Mouse (Mus musculus): Measurements from ENCODE around the gene Srms.

The Srms gene

GRCm38 (mm10) chr2:181213021-181213445, at the start of gene Srms:
Gene Srms (minus strand): TSS chr2:181213185.
- no peaks in the 10 kb centered on the region for H3K27me3 ChIP-seq (ENCODE audit: control insufficient read depth, insufficient read depth, low read length, poor library complexity, severe bottlenecking)
- no peaks in the 10 kb centered on the region for H3K36me3 ChIP-seq (ENCODE audit: control insufficient read depth, insufficient read depth, low read length, poor library complexity, severe bottlenecking)
- peak; percentile 49 for DNase-seq (ENCODE audit: low read depth, low spot score)

GRCm38 (mm10) chr2:181253248-181253647, 40.3 kb upstream of the Srms start:
- Histone ChIP-seq H3K36me3 (ENCODE audit: control insufficient read depth, insufficient read depth, low read length, poor library complexity, severe bottlenecking) (peaks cover 5% of the 10 kb centered on the region), H3K27me3 (ENCODE audit: control insufficient read depth, insufficient read depth, low read length, poor library complexity, severe bottlenecking) (no peaks in the 10 kb centered on the region)
- DNase-seq (ENCODE audit: low read depth, low spot score) = no peak

GRCm38 (mm10) chr2:181251841-181252240, 38.9 kb upstream of the Srms start:
- peaks cover 5% of the 10 kb centered on the region for H3K36me3 ChIP-seq (ENCODE audit: control insufficient read depth, insufficient read depth, low read length, poor library complexity, severe bottlenecking)
- no peak for DNase-seq (ENCODE audit: low read depth, low spot score)

GRCm38 (mm10) chr2:181249217-181249616, 36.2 kb upstream of the Srms start:
- Histone ChIP-seq H3K36me3 (ENCODE audit: control insufficient read depth, insufficient read depth, low read length, poor library complexity, severe bottlenecking) (no peaks in the 10 kb centered on the region; the same call in none of the 2 replicates), H3K27me3 (ENCODE audit: control insufficient read depth, insufficient read depth, low read length, poor library complexity, severe bottlenecking) (no peaks in the 10 kb centered on the region)
- DNase-seq (ENCODE audit: low read depth, low spot score) = no peak

More at GRCm38 (mm10) chr2:181251841-181252240, 38.9 kb upstream of the Srms start:
- no peaks in the 10 kb centered on the region for H3K27me3 ChIP-seq (ENCODE audit: control insufficient read depth, insufficient read depth, low read length, poor library complexity, severe bottlenecking)

GRCm38 (mm10) chr2:181245031-181245430, 32.0 kb upstream of the Srms start:
- no peak for DNase-seq (ENCODE audit: low read depth, low spot score)
- Histone ChIP-seq H3K27me3 (ENCODE audit: control insufficient read depth, insufficient read depth, low read length, poor library complexity, severe bottlenecking) (no peaks in the 10 kb centered on the region), H3K36me3 (ENCODE audit: control insufficient read depth, insufficient read depth, low read length, poor library complexity, severe bottlenecking) (no peaks in the 10 kb centered on the region; the same call in none of the 2 replicates)

- peak; percentile 52 for DNase-seq (ENCODE audit: low read depth, low spot score)
- H3K27me3 ChIP-seq (ENCODE audit: control insufficient read depth, insufficient read depth, low read length, poor library complexity, severe bottlenecking) = no peaks in the 10 kb centered on the region
- no peaks in the 10 kb centered on the region; the same call in 1 of the 2 replicates for H3K36me3 ChIP-seq (ENCODE audit: control insufficient read depth, insufficient read depth, low read length, poor library complexity, severe bottlenecking)
Observed at GRCm38 (mm10) chr2:181243706-181244394, 30.9 kb upstream of the Srms start.

- H3K36me3 ChIP-seq (ENCODE audit: control insufficient read depth, insufficient read depth, low read length, poor library complexity, severe bottlenecking) = peaks cover 9% of the 10 kb centered on the region
- DNase-seq (ENCODE audit: low read depth, low spot score) = no peak
- no peaks in the 10 kb centered on the region for H3K27me3 ChIP-seq (ENCODE audit: control insufficient read depth, insufficient read depth, low read length, poor library complexity, severe bottlenecking)
Observed at GRCm38 (mm10) chr2:181242314-181242665, 29.3 kb upstream of the Srms start.

- peak; percentile 88 for DNase-seq (ENCODE audit: low read depth, low spot score)
- H3K27me3 ChIP-seq (ENCODE audit: control insufficient read depth, insufficient read depth, low read length, poor library complexity, severe bottlenecking) = no peaks in the 10 kb centered on the region
- peaks cover 9% of the 10 kb centered on the region for H3K36me3 ChIP-seq (ENCODE audit: control insufficient read depth, insufficient read depth, low read length, poor library complexity, severe bottlenecking)
Observed at GRCm38 (mm10) chr2:181241602-181242313, 28.8 kb upstream of the Srms start, which contains the start of gene Helz2. Gene Helz2 (minus strand): TSS chr2:181242027.

- no peaks in the 10 kb centered on the region for H3K27me3 ChIP-seq (ENCODE audit: control insufficient read depth, insufficient read depth, low read length, poor library complexity, severe bottlenecking)
- DNase-seq (ENCODE audit: low read depth, low spot score) = no peak
- H3K36me3 ChIP-seq (ENCODE audit: control insufficient read depth, insufficient read depth, low read length, poor library complexity, severe bottlenecking) = peaks cover 12% of the 10 kb centered on the region
Observed at GRCm38 (mm10) chr2:181240806-181241440, 27.9 kb upstream of the Srms start.

- peaks cover 21% of the 10 kb centered on the region for H3K36me3 ChIP-seq (ENCODE audit: control insufficient read depth, insufficient read depth, low read length, poor library complexity, severe bottlenecking)
- no peaks in the 10 kb centered on the region for H3K27me3 ChIP-seq (ENCODE audit: control insufficient read depth, insufficient read depth, low read length, poor library complexity, severe bottlenecking)
- peak; percentile 35 for DNase-seq (ENCODE audit: low read depth, low spot score)
Observed at GRCm38 (mm10) chr2:181239261-181239660, 26.3 kb upstream of the Srms start.

- peak; percentile 65 for DNase-seq (ENCODE audit: low read depth, low spot score)
- H3K36me3 ChIP-seq (ENCODE audit: control insufficient read depth, insufficient read depth, low read length, poor library complexity, severe bottlenecking) = peaks cover 25% of the 10 kb centered on the region
- no peaks in the 10 kb centered on the region for H3K27me3 ChIP-seq (ENCODE audit: control insufficient read depth, insufficient read depth, low read length, poor library complexity, severe bottlenecking)
Observed at GRCm38 (mm10) chr2:181238861-181239260, 25.9 kb upstream of the Srms start.

GRCm38 (mm10) chr2:181238091-181238610, 25.2 kb upstream of the Srms start:
- peaks cover 26% of the 10 kb centered on the region for H3K36me3 ChIP-seq (ENCODE audit: control insufficient read depth, insufficient read depth, low read length, poor library complexity, severe bottlenecking)
- no peak for DNase-seq (ENCODE audit: low read depth, low spot score)
- no peaks in the 10 kb centered on the region for H3K27me3 ChIP-seq (ENCODE audit: control insufficient read depth, insufficient read depth, low read length, poor library complexity, severe bottlenecking)

GRCm38 (mm10) chr2:181237251-181238014, 24.4 kb upstream of the Srms start:
- Histone ChIP-seq H3K36me3 (ENCODE audit: control insufficient read depth, insufficient read depth, low read length, poor library complexity, severe bottlenecking) (peaks cover 27% of the 10 kb centered on the region), H3K27me3 (ENCODE audit: control insufficient read depth, insufficient read depth, low read length, poor library complexity, severe bottlenecking) (no peaks in the 10 kb centered on the region)
- no peak for DNase-seq (ENCODE audit: low read depth, low spot score)
